Mouse (Mus musculus): ENCODE measurements around the gene Tmem98. TPM values are rescaled to one million over a fixed set of nuclear protein-coding genes. Genes with fewer than 3 reads are reported as not detected.

Tmem98 gene
- polyA plus RNA-seq, 1 experiment from 2014 or later: 113 TPM

DNA sequence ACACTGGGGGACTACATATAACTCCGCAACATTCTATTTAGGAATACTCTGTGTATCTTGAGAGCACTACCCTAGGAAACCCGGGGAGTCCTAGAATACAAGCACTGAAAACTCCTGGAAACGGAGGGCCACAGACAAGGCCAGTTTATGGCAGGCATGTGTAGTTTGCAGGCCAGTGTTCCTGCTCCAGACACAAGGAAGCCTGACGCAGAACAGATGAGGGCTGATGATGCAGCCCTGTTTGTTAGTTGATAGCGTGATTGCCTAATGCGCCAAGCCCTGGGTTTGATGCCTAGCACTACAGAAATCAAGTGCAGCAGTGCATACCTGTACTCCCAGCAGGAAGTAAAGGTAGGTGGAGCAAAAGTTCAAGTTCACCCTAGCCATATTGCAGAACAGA, 31.8 kb upstream of the Tmem98 start:
- H3K36me3 ChIP-seq: no peaks in the 10 kb centered on the region
- ATAC-seq (replicated peaks; ENCODE audit: low FRiP score): no peak
- H3K4me3 ChIP-seq (replicated peaks): no peak overlapping the region
- no peak overlapping the region for H3K9ac ChIP-seq
- no peaks in the 10 kb centered on the region for H3K9me3 ChIP-seq (replicated peaks)
- no peaks in the 10 kb centered on the region for H3K27me3 ChIP-seq
- H3K27ac ChIP-seq: no peak overlapping the region
- peaks cover 18% of the 10 kb centered on the region for H3K4me1 ChIP-seq
- WGBS: 68% methylated on average over 6 of the region's 6 CpGs
- H3K4me2 ChIP-seq: no peak overlapping the region

DNA sequence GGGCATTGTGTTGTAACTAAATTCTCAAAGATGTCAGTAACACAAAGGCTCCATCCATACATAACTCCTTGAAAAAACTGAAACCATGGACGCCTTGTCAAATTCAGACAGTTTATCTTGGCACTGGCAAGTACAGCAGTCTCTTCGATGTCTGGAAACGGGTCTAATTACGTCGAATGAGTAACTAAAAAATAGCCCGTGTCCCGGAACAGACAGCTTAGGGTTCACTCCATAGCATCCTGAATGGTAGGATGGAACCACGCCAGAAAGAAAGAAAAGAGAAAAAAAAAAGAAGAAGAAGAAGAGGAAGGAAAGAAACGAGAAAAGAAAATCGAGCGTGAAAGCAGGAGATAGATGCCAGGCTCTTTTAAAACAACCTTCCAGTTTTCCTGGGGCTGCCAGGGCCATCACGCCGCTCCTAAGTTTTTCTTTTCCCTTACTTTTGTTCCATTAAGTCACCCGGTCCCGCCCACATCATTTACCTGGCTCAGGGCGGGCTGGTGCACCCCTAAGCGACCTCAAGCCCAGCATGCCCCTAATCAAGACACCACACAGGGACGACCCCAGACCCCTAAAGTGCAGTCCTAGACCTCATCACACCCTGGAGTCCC, 31.0 kb upstream of the Tmem98 start:
- H3K4me2 ChIP-seq: peak overlapping the region; percentile 88
- peak overlapping the region; percentile 82 for H3K4me3 ChIP-seq (replicated peaks)
- H3K4me1 ChIP-seq: peaks cover 19% of the 10 kb centered on the region
- ATAC-seq (replicated peaks; ENCODE audit: low FRiP score): no peak; the same call in 1 of the 2 replicates
- H3K27me3 ChIP-seq: no peaks in the 10 kb centered on the region
- H3K9ac ChIP-seq: peak overlapping the region; percentile 66
- H3K9me3 ChIP-seq (replicated peaks): no peaks in the 10 kb centered on the region
- no peaks in the 10 kb centered on the region for H3K36me3 ChIP-seq
- H3K27ac ChIP-seq: peak overlapping the region; percentile 88
- WGBS: 2% methylated on average over 18 of the region's 18 CpGs

- peak within 1 kb of the TSS; percentile 82 for H3K4me3 ChIP-seq (replicated peaks)
- H3K27ac ChIP-seq: peak within 1 kb of the TSS; percentile 88
- peak; percentile 95 for ATAC-seq (replicated peaks; ENCODE audit: low FRiP score)
- H3K4me2 ChIP-seq: peak within 1 kb of the TSS; percentile 88
- H3K36me3 ChIP-seq: no peaks in the 10 kb centered on the region
- no peaks in the 10 kb centered on the region for H3K9me3 ChIP-seq (replicated peaks)
- peaks cover 21% of the 10 kb centered on the region for H3K4me1 ChIP-seq
- no peaks in the 10 kb centered on the region for H3K27me3 ChIP-seq
- H3K9ac ChIP-seq: peak within 1 kb of the TSS; percentile 66
- under 1% methylated on average over 83 of the region's 87 CpGs for WGBS
Measured at GRCm38 (mm10) chr11:80779527-80780344, 30.2 kb upstream of the Tmem98 start, which contains the start of gene Myo1d. Gene Myo1d, minus strand, starts transcription at chr11:80780025.

GRCm38 (mm10) chr11:80781535-80781934, 28.4 kb upstream of the Tmem98 start:
- H3K36me3 ChIP-seq: no peaks in the 10 kb centered on the region
- WGBS: 83% methylated on average over 2 of the region's 2 CpGs
- H3K27me3 ChIP-seq: no peaks in the 10 kb centered on the region
- no peak overlapping the region for H3K4me2 ChIP-seq
- no peak overlapping the region for H3K9ac ChIP-seq
- H3K4me1 ChIP-seq: peaks cover 21% of the 10 kb centered on the region
- no peak for ATAC-seq (replicated peaks; ENCODE audit: low FRiP score)
- H3K9me3 ChIP-seq (replicated peaks): no peaks in the 10 kb centered on the region
- H3K27ac ChIP-seq: no peak overlapping the region
- no peak overlapping the region for H3K4me3 ChIP-seq (replicated peaks)

DNA sequence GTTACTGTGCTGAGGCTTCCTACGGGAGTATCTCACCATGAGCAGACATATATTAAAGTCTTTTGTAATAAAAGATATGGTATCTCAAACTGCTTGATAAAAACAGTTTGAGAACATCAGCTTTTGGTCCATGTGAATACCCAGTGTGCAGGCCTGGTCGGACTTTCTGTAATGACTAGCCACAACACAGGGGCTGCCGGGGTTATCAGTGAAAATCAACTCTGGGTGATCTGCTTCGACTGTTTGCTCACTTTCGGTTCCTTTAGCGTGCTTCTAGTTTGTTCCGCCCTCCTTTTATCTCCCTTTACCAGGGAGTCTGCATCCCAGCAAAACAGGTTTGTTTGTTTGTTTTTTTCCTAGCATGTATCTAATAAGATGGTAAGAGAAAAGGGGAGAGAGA, 26.5 kb upstream of the Tmem98 start:
- H3K4me2 ChIP-seq: no peak overlapping the region
- 68% methylated on average over 7 of the region's 7 CpGs for WGBS

GRCm38 (mm10) chr11:80784294-80784743, 25.7 kb upstream of the Tmem98 start:
- Histone ChIP-seq H3K36me3 (no peaks in the 10 kb centered on the region), H3K9me3 (replicated peaks) (no peaks in the 10 kb centered on the region), H3K4me2 (no peak overlapping the region), H3K4me1 (peaks cover 10% of the 10 kb centered on the region), H3K4me3 (replicated peaks) (no peak overlapping the region), H3K9ac (no peak overlapping the region), H3K27ac (peak overlapping the region; percentile 83), H3K27me3 (no peaks in the 10 kb centered on the region)
- 20% methylated on average over 3 of the region's 3 CpGs for WGBS
- ATAC-seq (replicated peaks; ENCODE audit: low FRiP score): peak; percentile 61

More for the DNA sequence above, 26.5 kb upstream of the Tmem98 start:
- Histone ChIP-seq H3K36me3 (no peaks in the 10 kb centered on the region), H3K27ac (peak overlapping the region; percentile 83; the same call in 1 of the 2 replicates), H3K9ac (no peak overlapping the region), H3K9me3 (replicated peaks) (no peaks in the 10 kb centered on the region), H3K4me1 (peaks cover 16% of the 10 kb centered on the region), H3K27me3 (no peaks in the 10 kb centered on the region), H3K4me3 (replicated peaks) (no peak overlapping the region)
- ATAC-seq (replicated peaks; ENCODE audit: low FRiP score): no peak

GRCm38 (mm10) chr11:80785672-80786071, 24.3 kb upstream of the Tmem98 start:
- Histone ChIP-seq H3K27ac (no peak overlapping the region), H3K9me3 (replicated peaks) (no peaks in the 10 kb centered on the region)
- WGBS: 86% methylated on average over 5 of the region's 5 CpGs

GRCm38 (mm10) chr11:80789647-80790240, 20.2 kb upstream of the Tmem98 start:
- Histone ChIP-seq H3K4me1 (no peaks in the 10 kb centered on the region), H3K9ac (no peak overlapping the region), H3K9me3 (replicated peaks) (no peaks in the 10 kb centered on the region), H3K36me3 (no peaks in the 10 kb centered on the region), H3K4me3 (replicated peaks) (no peak overlapping the region), H3K4me2 (no peak overlapping the region), H3K27me3 (no peaks in the 10 kb centered on the region), H3K27ac (no peak overlapping the region)
- WGBS: 50% methylated on average over 7 of the region's 7 CpGs
- ATAC-seq (replicated peaks; ENCODE audit: low FRiP score): no peak

More at GRCm38 (mm10) chr11:80785672-80786071, 24.3 kb upstream of the Tmem98 start:
- no peak for ATAC-seq (replicated peaks; ENCODE audit: low FRiP score)
- H3K27me3 ChIP-seq: no peaks in the 10 kb centered on the region
- H3K4me1 ChIP-seq: peaks cover 3% of the 10 kb centered on the region; the same call in 1 of the 2 replicates
- H3K4me2 ChIP-seq: no peak overlapping the region
- H3K36me3 ChIP-seq: no peaks in the 10 kb centered on the region
- H3K9ac ChIP-seq: no peak overlapping the region
- H3K4me3 ChIP-seq (replicated peaks): no peak overlapping the region

DNA sequence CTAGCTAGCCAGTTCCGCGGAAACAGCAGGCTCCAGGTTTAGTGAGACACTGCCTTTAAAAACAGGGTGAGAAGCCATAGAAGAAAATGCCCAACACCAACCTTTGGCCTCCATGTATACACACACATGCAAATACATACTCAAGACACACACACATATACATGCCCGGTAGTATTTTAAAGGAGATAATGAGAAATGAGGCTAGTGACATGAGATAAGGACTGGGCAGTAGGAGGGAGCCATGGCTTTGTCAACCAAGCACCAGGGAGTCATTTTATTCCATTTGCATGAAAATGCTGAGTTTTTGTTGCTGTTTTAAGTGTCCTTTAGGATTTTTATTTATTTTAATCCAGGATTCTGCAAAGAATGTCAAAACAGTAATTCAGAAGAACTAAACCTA, 19.6 kb upstream of the Tmem98 start:
- WGBS: 74% methylated on average over 3 of the region's 3 CpGs
- H3K4me1 ChIP-seq: 0 out of 2 replicates have a peak, but pooled peaks cover 2% of the 10 kb centered on the region
- ATAC-seq (replicated peaks; ENCODE audit: low FRiP score): no peak
- no peak overlapping the region for H3K4me3 ChIP-seq (replicated peaks)
- H3K27me3 ChIP-seq: no peaks in the 10 kb centered on the region
- no peak overlapping the region for H3K4me2 ChIP-seq
- H3K9me3 ChIP-seq (replicated peaks): no peaks in the 10 kb centered on the region
- no peaks in the 10 kb centered on the region for H3K36me3 ChIP-seq
- H3K27ac ChIP-seq: no peak overlapping the region
- H3K9ac ChIP-seq: no peak overlapping the region

DNA sequence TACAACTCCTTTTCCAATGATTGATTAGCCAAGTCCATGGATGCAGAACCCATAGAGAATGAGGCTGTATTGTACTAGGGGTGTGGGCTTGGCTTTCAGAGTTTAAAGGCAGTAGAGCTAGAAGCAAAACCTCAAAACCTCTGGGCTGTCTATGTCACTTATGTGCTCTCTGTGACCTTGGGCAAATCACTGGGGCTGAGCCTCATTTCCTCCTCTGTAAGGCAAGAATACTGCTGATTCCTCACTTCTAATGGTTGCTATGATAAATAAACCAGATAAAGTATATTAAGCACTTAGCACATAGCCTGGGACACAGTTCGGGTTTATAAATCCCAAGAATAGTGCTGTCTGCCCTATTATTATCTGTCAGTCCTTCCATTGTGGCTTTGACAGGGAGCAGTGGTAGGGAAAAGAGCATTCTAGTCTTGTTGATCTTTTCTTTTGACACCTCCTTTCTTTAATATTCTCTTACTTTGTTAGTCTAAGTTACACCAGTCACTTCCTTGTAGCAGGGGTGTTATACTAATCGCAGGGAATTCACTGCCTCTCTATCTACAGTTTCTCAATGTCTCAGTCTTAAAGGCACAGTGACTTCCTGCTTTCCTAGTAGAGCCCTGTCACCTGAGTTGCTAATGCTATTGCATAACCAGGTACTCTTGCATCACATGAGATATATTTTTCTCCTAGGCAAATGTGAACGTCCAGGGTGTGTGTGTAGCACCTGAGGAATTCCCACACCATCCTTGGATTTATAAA, 18.1 kb upstream of the Tmem98 start:
- Histone ChIP-seq H3K27ac (no peak overlapping the region), H3K9me3 (replicated peaks) (no peaks in the 10 kb centered on the region), H3K27me3 (no peaks in the 10 kb centered on the region), H3K9ac (no peak overlapping the region), H3K4me1 (0 out of 2 replicates have a peak, but pooled peaks cover 2% of the 10 kb centered on the region), H3K4me3 (replicated peaks) (no peak overlapping the region), H3K4me2 (no peak overlapping the region), H3K36me3 (no peaks in the 10 kb centered on the region)
- WGBS: 58% methylated on average over 3 of the region's 3 CpGs
- no peak for ATAC-seq (replicated peaks; ENCODE audit: low FRiP score)

- H3K4me2 ChIP-seq: no peak overlapping the region
- no peak for ATAC-seq (replicated peaks; ENCODE audit: low FRiP score)
- H3K4me1 ChIP-seq: 0 out of 2 replicates have a peak, but pooled peaks cover 2% of the 10 kb centered on the region
- no peak overlapping the region for H3K27ac ChIP-seq
- H3K27me3 ChIP-seq: no peaks in the 10 kb centered on the region
- no peaks in the 10 kb centered on the region for H3K9me3 ChIP-seq (replicated peaks)
- no peaks in the 10 kb centered on the region for H3K36me3 ChIP-seq
- H3K4me3 ChIP-seq (replicated peaks): no peak overlapping the region
- 92% methylated on average over 4 of the region's 4 CpGs for WGBS
- H3K9ac ChIP-seq: no peak overlapping the region
Measured at GRCm38 (mm10) chr11:80793386-80793785, 16.6 kb upstream of the Tmem98 start.

All from kidney, embryonic 15.5 days (tissue).